Mouse (Mus musculus): ENCODE results near the gene Hspa1b. TPM values are rescaled to one million over a fixed set of nuclear protein-coding genes. Genes with fewer than 3 reads are reported as not detected.
A peak's percentile ranks its signal among the peaks of the same experiment; 100 is the strongest.
"Not testable (repeated sequence)": the region's sequence is repeated elsewhere in the genome, so short reads cannot be mapped to it uniquely, and the experiment has no call there.

Gene Hspa1b
- polyA plus RNA-seq, 1 experiment from 2014 or later = 0.13 TPM

DNA sequence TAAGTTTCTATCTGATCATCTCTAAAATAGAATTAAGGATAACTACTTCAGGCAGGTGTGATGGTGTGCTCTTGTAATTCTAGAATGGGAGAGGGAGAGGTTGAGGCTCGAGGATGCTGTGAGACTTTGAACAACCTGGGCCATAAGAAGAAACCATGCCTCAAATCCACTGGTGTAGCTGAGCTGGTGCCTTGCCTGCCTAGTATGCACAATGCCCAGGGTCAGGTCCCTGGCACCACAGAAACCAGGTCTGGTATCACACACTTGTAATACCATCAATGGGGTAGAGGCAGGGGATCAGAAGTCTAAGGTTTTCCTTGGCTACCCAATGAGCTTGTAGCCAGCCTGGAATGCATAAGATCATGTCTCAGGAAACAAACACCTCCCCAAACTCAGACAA lies 3.8 kb upstream of the Hspa1b start:
- H3K36me3 ChIP-seq = no peaks in the 10 kb centered on the region
- peaks cover 4% of the 10 kb centered on the region for H3K4me1 ChIP-seq (replicated peaks)
- H3K27ac ChIP-seq (ENCODE audit: poor library complexity, severe bottlenecking) = no peak overlapping the region
- no peak overlapping the region for H3K9ac ChIP-seq
- no peak overlapping the region for H3K4me3 ChIP-seq
- H3K27me3 ChIP-seq (replicated peaks) = peaks cover 30% of the 10 kb centered on the region
- no peaks in the 10 kb centered on the region for H3K9me3 ChIP-seq (replicated peaks)
- ATAC-seq (ENCODE audit: insufficient number of reproducible peaks, low FRiP score) = no peak
- 50% methylated on average over 1 of the region's 1 CpGs for WGBS
- no peak overlapping the region for H3K4me2 ChIP-seq

DNA sequence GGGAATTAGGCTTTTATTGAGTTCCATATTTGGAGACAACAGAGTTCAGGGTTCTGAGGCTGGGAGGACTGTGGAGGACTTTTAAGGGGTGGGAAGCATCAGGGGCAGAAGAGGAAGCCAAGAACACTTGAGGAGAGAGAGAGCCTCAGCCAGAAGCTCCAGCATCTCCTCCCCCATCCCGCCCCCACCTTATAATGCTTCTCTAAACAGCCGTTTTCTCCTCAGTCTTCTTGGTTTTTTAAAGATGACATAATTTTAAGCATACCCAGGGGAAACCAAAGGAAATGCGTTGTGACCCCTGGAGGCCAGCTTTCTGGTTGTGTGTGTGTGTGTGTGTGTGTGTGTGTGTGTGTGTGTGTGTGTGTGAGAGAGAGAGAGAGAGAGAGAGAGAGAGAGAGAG lies 3.1 kb upstream of the Hspa1b start:
- no peak overlapping the region for H3K4me2 ChIP-seq
- WGBS = 47% methylated on average over 3 of the region's 3 CpGs
- H3K27ac ChIP-seq (ENCODE audit: poor library complexity, severe bottlenecking) = no peak overlapping the region
- no peak overlapping the region for H3K4me3 ChIP-seq
- ATAC-seq (ENCODE audit: insufficient number of reproducible peaks, low FRiP score) = no peak
- H3K4me1 ChIP-seq (replicated peaks) = peaks cover 4% of the 10 kb centered on the region
- H3K27me3 ChIP-seq (replicated peaks) = peaks cover 25% of the 10 kb centered on the region; the same call in 1 of the 2 replicates
- H3K36me3 ChIP-seq = no peaks in the 10 kb centered on the region
- H3K9me3 ChIP-seq (replicated peaks) = no peaks in the 10 kb centered on the region
- H3K9ac ChIP-seq = no peak overlapping the region

DNA sequence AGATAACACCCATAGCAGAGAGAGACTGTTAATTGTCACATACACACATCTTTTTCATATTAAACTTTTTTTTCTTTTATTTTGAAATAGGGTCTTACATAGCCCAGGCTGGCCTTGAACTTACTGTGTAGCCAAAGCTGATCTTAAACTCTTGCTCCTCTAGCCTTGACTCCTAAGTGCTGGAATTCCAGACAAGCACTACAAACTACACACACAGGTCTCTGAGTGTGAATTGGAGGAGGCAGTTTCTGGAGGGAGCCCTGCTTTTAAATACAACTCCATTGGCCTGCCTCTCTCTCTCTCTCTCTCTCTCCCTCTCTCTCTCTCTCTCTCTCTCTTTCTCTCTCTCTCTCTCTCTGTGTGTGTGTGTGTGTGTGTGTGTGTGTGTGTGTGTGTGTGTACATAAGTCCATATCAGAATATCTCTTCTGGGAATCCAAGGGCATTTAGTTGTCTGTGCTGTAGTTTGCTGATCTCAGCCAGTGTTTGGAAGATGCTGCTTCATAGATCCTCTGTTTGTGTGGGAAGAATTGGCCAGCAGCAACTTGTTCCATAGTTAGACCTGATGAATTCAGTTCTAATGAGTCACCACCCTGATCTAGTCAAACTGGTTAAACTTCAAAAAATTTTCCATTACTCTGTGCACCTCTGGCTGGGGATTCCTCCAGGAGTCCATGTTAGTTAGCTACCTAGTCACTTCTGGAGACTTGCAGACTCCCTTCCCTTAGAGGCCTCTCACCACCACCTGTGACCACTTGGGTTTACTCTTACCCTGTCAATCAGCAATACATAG lies 1.9 kb upstream of the Hspa1b start:
- Histone ChIP-seq H3K36me3 (no peaks in the 10 kb centered on the region), H3K4me3 (no peak overlapping the region), H3K27ac (ENCODE audit: poor library complexity, severe bottlenecking) (no peak overlapping the region), H3K4me1 (replicated peaks) (peaks cover 4% of the 10 kb centered on the region), H3K9ac (no peak overlapping the region), H3K4me2 (no peak overlapping the region), H3K27me3 (replicated peaks) (peaks cover 26% of the 10 kb centered on the region; the same call in 1 of the 2 replicates), H3K9me3 (replicated peaks) (no peaks in the 10 kb centered on the region)
- no peak for ATAC-seq (ENCODE audit: insufficient number of reproducible peaks, low FRiP score)

DNA sequence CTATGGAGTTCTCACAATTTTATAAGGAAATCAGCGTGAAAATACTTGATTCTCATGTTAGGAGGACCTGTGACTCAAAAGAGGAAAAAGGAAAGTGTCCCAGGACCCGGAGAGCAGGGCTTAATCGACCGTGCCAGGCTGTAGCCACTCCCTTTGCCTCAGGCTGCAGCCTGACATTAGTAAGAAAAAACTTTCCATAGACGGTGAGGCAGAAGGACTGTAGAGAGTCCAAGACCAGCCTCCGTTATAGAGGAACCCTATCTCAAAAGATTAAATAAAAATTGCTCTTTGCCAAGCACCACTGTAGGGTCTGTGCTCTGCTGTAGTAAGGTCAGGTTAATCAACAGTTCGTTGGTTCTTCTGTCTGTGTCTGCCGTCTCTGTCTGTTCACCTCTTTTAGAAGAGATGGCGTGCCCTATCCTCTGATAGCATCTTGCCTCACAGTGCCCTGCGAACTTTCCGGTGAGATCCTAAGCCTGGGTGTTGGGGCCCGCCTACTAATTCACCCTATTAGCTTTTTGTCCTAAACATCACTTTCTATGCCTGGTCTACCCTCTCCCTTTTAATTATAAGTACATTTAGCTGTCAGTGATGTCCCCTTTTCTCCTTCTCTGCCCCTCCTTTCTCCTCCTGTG lies 960 bp upstream of the Hspa1b start:
- Histone ChIP-seq H3K27ac (ENCODE audit: poor library complexity, severe bottlenecking) (peak overlapping the region; percentile 93), H3K4me1 (replicated peaks) (peaks cover 4% of the 10 kb centered on the region), H3K9me3 (replicated peaks) (no peaks in the 10 kb centered on the region), H3K4me2 (peak overlapping the region; percentile 70), H3K4me3 (peak overlapping the region; percentile 54), H3K36me3 (no peaks in the 10 kb centered on the region), H3K27me3 (replicated peaks) (peaks cover 29% of the 10 kb centered on the region; the same call in 1 of the 2 replicates), H3K9ac (peak overlapping the region; percentile 67)
- 0 out of 2 replicates have a peak, but pooled peaks have one; percentile 29 for ATAC-seq (ENCODE audit: insufficient number of reproducible peaks, low FRiP score)
- 12% methylated on average over 12 of the region's 12 CpGs for WGBS

DNA sequence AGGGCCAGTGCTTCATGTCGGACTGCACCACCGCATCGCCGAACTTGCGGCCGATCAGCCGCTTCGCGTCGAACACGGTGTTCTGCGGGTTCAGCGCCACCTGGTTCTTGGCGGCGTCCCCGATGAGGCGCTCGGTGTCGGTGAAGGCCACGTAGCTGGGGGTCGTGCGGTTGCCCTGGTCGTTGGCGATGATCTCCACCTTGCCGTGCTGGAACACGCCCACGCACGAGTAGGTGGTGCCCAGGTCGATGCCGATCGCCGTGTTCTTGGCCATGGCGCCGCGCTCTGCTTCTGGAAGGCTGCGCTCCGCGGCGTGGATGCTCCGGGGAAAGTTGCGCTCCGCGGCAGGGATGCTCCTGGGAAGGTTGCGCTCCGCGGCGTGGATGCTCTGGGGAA lies 306 bp downstream of the Hspa1b start:
- not testable (repeated sequence) for H3K9me3 ChIP-seq (replicated peaks); H3K4me1 ChIP-seq (replicated peaks); H3K36me3 ChIP-seq; H3K9ac ChIP-seq; H3K27ac ChIP-seq (ENCODE audit: poor library complexity, severe bottlenecking)
- Histone ChIP-seq H3K4me3 (peak overlapping the region; percentile 54), H3K27me3 (replicated peaks) (peaks cover 29% of the 10 kb centered on the region; the same call in 1 of the 2 replicates), H3K4me2 (peak overlapping the region; percentile 70)
- WGBS = 2% methylated on average over 34 of the region's 47 CpGs
- 0 out of 2 replicates have a peak, but pooled peaks have one; percentile 4 for ATAC-seq (ENCODE audit: insufficient number of reproducible peaks, low FRiP score)

DNA sequence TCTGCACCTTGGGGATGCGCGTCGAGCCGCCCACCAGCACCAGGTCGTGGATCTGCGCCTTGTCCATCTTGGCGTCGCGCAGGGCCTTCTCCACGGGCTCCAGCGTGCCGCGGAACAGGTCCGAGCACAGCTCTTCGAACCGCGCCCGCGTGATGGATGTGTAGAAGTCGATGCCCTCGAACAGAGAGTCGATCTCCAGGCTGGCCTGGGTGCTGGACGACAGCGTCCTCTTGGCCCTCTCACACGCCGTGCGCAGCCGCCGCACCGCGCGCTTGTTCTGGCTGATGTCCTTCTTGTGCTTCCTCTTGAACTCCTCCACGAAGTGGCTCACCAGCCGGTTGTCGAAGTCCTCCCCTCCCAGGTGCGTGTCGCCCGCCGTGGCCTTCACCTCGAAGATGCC lies 1.1 kb downstream of the Hspa1b start:
- H3K9ac ChIP-seq; H3K36me3 ChIP-seq; H3K4me3 ChIP-seq; ATAC-seq (ENCODE audit: insufficient number of reproducible peaks, low FRiP score); H3K4me1 ChIP-seq (replicated peaks); H3K9me3 ChIP-seq (replicated peaks); H3K4me2 ChIP-seq; H3K27ac ChIP-seq (ENCODE audit: poor library complexity, severe bottlenecking): not testable (repeated sequence)
- peaks cover 23% of the 10 kb centered on the region; the same call in 1 of the 2 replicates for H3K27me3 ChIP-seq (replicated peaks)
- 20% methylated on average over 27 of the region's 40 CpGs for WGBS

DNA sequence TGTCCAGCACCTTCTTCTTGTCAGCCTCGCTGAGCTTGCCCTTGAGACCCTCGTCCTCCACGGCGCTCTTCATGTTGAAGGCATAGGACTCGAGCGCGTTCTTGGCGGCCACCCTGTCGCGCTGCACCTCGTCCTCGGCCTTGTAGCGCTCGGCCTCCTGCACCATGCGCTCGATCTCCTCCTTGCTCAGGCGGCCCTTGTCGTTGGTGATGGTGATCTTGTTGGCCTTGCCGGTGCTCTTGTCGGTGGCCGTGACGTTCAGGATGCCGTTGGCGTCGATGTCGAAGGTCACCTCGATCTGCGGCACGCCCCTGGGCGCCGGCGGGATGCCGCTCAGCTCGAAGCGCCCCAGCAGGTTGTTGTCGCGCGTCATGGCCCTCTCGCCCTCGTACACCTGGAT lies 1.7 kb downstream of the Hspa1b start:
- H3K9ac ChIP-seq; H3K4me1 ChIP-seq (replicated peaks); H3K4me2 ChIP-seq; H3K4me3 ChIP-seq; H3K36me3 ChIP-seq; H3K9me3 ChIP-seq (replicated peaks); H3K27ac ChIP-seq (ENCODE audit: poor library complexity, severe bottlenecking); ATAC-seq (ENCODE audit: insufficient number of reproducible peaks, low FRiP score): not testable (repeated sequence)
- H3K27me3 ChIP-seq (replicated peaks) = peaks cover 18% of the 10 kb centered on the region; the same call in 1 of the 2 replicates
- WGBS = 14% methylated on average over 28 of the region's 40 CpGs

DNA sequence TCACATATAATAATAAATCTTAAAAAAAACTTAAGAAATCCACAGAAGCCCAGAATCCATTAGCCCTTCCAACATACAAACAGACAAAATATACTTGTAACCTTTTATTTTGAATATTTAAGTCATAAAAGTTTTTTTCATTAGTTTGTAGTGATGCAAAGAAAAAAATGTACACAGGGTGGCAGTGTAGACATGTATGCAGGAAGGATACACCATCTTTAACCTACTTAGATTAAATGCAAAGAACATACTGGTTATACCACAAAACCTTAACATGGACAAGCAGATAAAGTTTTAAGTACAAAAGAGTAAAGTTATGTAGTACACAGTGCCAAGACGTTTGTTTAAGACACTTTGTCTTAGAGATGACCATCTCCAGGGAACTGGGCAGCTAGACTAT lies 2.7 kb downstream of the Hspa1b start:
- 35% methylated on average over 1 of the region's 1 CpGs for WGBS
- H3K4me2 ChIP-seq = no peak overlapping the region
- no peak overlapping the region for H3K27ac ChIP-seq (ENCODE audit: poor library complexity, severe bottlenecking)
- H3K4me3 ChIP-seq = no peak overlapping the region
- peaks cover 13% of the 10 kb centered on the region; the same call in 1 of the 2 replicates for H3K27me3 ChIP-seq (replicated peaks)
- no peaks in the 10 kb centered on the region for H3K9me3 ChIP-seq (replicated peaks)
- no peak overlapping the region for H3K9ac ChIP-seq
- peaks cover 2% of the 10 kb centered on the region; the same call in 1 of the 2 replicates for H3K36me3 ChIP-seq
- peaks cover 6% of the 10 kb centered on the region for H3K4me1 ChIP-seq (replicated peaks)
- no peak for ATAC-seq (ENCODE audit: insufficient number of reproducible peaks, low FRiP score)

DNA sequence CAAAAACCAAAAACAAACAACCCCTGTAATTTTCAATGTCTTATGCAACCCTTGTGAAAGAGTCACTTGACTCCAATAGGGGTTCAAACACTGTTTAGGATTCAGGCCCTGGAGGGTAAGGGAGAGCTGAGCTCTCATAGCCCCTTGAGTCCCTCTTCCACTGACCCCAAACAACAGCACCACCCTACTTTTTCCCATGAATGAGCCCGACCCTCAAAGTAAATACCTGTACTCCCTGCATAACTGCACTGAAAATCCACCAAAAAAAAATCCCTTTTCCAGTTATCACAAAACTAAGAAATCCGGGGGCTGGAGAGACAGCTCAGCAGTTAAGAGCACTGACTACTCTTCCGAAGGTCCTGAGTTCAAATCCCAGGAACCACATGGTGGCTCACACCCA lies 3.2 kb downstream of the Hspa1b start:
- H3K27ac ChIP-seq (ENCODE audit: poor library complexity, severe bottlenecking) = no peak overlapping the region
- peaks cover 6% of the 10 kb centered on the region for H3K36me3 ChIP-seq
- no peaks in the 10 kb centered on the region for H3K9me3 ChIP-seq (replicated peaks)
- no peak overlapping the region for H3K9ac ChIP-seq
- WGBS = 72% methylated on average over 3 of the region's 3 CpGs
- no peak overlapping the region for H3K4me2 ChIP-seq
- peaks cover 10% of the 10 kb centered on the region for H3K4me1 ChIP-seq (replicated peaks)
- H3K4me3 ChIP-seq = no peak overlapping the region
- ATAC-seq (ENCODE audit: insufficient number of reproducible peaks, low FRiP score) = no peak
- H3K27me3 ChIP-seq (replicated peaks) = peaks cover 13% of the 10 kb centered on the region; the same call in 1 of the 2 replicates

DNA sequence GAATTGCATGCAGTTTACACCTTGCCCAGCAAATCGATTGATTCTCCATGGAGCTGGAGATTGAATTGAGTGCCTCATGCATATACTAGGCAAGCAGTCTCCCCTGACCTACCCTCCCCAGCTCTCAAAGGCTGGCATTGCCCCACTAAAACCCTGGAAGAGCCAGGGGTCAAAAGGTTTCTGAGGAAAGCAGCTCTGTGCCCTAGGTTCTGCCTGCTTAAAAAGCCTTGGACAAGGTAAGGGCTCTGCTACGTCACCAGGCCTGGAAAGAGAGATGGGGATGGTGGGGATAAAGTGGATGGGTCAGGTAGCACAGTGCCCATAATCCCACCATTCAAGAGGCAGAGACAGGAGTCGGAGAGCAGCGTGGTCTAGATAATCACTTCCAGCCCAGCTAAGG lies 4.2 kb downstream of the Hspa1b start:
- Histone ChIP-seq H3K27me3 (replicated peaks) (peaks cover 13% of the 10 kb centered on the region; the same call in 1 of the 2 replicates), H3K27ac (ENCODE audit: poor library complexity, severe bottlenecking) (no peak overlapping the region), H3K9me3 (replicated peaks) (no peaks in the 10 kb centered on the region), H3K4me3 (no peak overlapping the region), H3K4me2 (no peak overlapping the region), H3K36me3 (peaks cover 17% of the 10 kb centered on the region), H3K4me1 (replicated peaks) (peaks cover 14% of the 10 kb centered on the region), H3K9ac (no peak overlapping the region)
- no peak for ATAC-seq (ENCODE audit: insufficient number of reproducible peaks, low FRiP score)
- WGBS = 80% methylated on average over 4 of the region's 4 CpGs

DNA sequence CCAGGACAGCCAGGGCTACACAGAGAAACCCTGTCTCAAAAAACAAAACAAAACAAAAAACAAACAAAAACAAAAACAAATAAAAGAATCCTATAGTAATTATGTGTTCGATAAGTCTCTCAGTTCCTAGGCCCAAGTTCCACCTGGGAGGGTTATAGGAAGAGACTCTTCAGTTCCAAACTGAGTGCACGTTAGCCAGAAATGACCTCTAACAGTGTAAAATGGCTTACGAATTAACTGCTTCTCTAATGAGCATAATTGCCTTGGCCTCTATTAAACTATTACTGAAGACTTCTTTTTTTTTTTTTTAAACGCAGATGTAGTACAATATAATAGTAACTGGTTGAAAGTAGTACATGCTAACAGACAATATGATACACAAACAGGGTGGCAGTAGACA lies 5.1 kb downstream of the Hspa1b start:
- no peak overlapping the region for H3K9ac ChIP-seq
- H3K4me2 ChIP-seq = no peak overlapping the region
- H3K36me3 ChIP-seq = peaks cover 23% of the 10 kb centered on the region
- no peak for ATAC-seq (ENCODE audit: insufficient number of reproducible peaks, low FRiP score)
- H3K27ac ChIP-seq (ENCODE audit: poor library complexity, severe bottlenecking) = no peak overlapping the region
- WGBS = 84% methylated on average over 4 of the region's 4 CpGs
- H3K9me3 ChIP-seq (replicated peaks) = no peaks in the 10 kb centered on the region
- peaks cover 13% of the 10 kb centered on the region; the same call in 1 of the 2 replicates for H3K27me3 ChIP-seq (replicated peaks)
- H3K4me3 ChIP-seq = no peak overlapping the region
- H3K4me1 ChIP-seq (replicated peaks) = peaks cover 14% of the 10 kb centered on the region
